Mouse (Mus musculus) left cerebral cortex, adult 11 months (tissue): ENCODE measurements around the gene Abcc10.

Source experiments
- DNase-seq: peaks from one replicate; pipeline ENCODE4 v3.0.0; 2022; ENCODE audit warnings: low spot score

The Abcc10 gene

DNA sequence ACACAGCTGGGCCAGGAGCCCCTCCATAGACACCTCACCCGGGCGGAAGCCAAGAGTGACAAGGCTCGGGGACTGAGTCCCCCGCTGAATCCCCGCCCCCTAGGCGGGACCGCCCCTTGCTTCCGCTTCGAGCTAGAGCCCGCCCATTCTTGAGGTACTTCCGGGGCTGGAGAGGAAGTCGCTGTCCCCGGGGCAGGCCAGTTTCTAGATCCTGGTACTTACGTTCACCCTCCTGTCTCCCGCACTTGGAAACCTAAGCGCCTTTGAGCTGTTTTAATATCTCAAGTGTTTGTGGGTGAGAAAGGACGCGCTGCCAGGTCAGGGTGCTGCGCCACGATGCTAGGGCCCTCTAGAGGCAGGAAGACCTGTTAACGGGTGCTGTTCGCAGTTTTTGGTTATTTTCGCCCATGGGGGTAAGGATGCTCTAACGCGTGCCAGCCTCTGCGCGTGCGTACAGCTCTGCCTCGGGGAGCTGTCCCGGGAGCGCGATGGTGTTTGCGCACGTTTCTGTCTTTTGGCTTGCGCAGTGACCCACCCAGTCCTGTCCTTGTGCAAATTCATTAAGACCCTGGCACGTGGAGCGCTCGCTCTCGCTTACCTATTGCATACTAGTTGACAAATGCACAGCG, at the start of gene Abcc10:
Gene Abcc10, minus strand, starts transcription at position 447 of the 629 bp plus-strand sequence.
- peak; percentile 89 for DNase-seq

- no peak for DNase-seq
Observed at GRCm38 (mm10) chr17:46371783-46372182, 43.6 kb upstream of the Abcc10 start.

DNA sequence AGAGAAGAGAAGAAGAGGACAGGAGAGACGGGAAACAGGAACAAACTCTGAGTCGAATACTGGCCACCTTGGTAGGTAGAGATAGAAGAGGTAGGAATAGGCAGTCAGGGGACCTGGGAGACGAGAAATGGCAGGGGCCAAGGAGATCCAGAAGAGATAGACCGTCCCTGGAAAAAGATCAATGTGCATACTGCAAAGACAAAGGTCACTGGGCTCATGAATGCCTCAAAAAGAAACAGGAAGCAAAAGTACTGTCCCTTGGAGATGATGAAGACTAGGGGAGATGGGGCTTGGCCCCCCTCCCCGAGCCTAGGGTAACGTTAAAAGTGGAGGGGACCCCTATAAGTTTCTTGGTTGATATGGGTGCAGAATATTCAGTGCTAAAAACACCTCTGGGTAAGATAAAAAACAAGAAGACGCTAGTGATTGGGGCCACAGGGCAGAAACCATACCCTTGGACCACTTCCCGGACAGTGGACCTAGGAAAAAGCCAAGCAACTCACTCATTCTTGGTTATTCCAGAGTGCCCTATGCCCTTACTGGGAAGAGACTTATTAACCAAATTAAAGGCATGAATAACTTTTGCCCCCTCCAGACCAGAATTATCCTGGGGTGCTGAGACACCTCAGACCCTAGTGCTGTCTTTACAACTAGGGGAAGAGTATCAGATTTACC, 23.0 kb upstream of the Abcc10 start:
- no peak for DNase-seq

- no peak for DNase-seq
Observed at GRCm38 (mm10) chr17:46341208-46341607, 13.1 kb upstream of the Abcc10 start.

DNA sequence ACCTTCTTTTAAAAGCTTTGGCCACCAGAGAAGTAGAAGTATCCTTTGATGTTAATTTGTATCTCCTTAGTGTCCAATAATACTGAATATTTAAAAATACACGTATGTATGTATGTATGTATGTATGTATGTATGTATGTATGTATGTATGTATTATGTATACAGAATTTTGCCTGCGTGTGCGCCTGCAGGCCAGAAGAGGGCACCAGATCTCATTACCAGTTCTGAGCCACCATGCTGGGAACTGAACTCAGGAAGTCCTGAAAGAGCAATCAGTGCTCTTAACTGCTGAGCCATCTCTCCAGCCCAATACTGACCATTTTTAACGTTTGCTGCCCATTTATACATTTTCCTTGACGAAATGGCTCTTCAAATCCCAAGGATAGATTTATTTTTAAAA, 8.3 kb upstream of the Abcc10 start:
- DNase-seq, result no peak

GRCm38 (mm10) chr17:46328723-46329122, 571 bp upstream of the Abcc10 start:
- no peak for DNase-seq

DNA sequence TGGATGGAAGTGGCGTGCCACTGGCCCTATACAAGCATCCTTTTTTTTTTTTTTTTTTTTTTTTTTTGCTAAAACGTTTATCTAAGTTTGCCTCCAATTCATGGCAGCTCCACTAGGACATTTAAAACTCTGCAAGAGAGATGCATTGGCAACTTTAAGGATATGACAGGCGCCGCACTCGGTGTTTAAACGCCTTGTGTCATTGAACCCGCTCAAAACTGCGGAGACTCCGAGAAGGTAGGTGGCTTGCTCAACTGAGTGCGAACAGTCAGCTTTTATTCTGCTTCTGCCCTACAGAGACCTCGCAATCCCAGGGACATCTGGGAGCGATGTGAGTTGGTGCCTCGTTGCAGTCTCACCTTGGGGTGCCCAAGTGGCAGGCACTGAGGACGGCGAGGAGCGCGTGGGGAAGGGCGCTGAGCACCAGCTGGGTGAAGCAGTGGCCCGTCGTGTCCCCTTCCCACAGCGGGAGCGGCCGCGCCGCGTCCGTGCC, 693 bp downstream of the Abcc10 start:
- DNase-seq, result no peak

DNA sequence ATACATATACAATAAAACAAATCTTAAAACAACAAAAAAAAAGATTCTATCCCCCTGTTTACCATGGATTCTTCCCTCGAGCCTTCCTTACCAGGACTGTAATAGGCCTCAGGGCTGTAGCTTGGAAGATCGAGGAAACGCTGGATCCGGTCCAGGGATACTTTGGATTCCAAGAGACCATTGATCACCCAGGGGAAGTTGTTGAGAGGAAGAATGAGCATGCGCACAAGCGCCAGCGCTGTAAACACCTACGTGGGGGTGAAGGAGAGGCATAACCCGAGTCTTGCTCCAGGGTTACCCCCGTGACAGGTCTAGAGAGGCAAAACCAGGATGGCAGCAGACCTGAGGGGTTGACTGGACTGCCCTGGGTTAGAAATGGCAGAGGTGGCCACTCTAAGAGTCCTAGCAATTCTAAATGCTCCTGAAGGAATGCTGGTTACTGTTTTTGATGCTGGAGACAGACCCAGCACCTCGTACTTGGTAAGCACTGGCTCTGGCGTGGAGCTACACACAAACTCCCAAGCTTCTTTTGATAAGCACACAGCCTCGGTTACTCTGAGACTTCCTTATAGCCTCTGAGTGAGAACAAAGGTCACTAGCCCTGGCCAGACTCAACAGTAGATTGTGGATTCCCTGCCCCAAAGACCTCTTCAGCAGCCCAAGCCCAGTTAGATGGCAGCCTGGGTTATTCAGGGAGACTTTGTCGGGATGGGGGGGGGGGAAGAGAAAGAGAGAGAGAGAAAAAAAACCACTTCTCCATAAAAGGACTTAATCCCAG, 5.9 kb downstream of the Abcc10 start:
- no peak for DNase-seq

DNA sequence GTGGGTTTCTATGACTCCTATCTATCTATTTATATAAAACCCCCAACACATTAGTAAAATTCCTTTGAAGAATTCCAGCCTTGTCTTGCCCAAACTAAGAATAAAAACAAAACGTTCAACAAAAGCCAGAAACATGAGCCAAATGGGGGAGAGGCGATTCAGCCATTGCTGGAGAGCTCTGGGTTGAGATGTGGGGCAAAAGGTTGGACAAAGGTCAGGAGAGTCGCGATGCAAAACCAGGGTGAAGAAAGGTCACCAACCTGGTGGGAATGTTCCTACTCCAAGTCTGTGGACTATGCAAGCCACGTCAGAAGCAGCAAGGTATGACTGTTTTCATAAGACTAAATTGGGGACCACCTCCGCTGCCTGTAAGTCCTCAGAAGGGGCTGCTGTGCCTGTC, 7.7 kb downstream of the Abcc10 start:
- DNase-seq, result no peak

DNA sequence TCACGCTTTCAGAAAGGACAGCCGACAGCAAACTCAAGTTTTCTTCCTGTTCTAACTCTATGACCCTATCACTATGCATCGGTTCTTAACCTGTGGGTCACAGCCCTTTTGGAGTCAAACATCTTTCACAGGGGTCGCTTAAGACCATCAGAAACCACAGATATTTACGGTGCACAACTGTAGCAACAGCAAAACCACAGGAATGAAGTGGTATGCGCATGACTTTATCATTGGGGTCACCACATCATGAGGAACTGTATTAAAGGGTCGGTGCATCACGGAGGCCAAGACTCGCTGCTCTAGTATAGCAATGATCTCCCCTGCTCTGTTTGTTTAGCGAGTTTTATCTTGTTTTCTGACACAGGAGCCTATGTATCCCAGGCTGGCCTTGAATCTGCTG, 12.3 kb downstream of the Abcc10 start:
- DNase-seq, result no peak

GRCm38 (mm10) chr17:46313135-46313715, 14.9 kb downstream of the Abcc10 start:
- DNase-seq, result no peak

DNA sequence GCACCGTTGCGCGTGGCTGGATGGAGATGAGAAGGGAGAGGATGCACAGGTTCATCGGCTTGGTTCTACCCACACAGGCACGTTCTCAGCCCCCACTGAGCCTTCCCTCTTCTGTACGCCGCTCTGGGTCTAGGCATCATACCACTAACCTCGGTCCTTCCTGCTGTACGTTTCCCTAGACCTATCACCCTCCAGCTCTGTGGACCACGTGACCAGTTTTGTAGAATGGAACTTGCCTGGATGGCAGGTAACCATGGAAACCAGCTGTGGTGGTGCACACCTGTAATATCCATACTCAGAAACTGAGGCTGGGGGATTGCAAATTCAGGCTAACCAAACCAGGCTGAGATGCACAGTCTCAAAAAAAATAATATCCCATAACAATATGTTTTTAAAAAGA, 17.6 kb downstream of the Abcc10 start:
- no peak for DNase-seq

- DNase-seq, result no peak
Observed at GRCm38 (mm10) chr17:46309835-46310234, 18.3 kb downstream of the Abcc10 start.

- DNase-seq, result no peak
Observed at GRCm38 (mm10) chr17:46306956-46307355, 21.2 kb downstream of the Abcc10 start.

DNA sequence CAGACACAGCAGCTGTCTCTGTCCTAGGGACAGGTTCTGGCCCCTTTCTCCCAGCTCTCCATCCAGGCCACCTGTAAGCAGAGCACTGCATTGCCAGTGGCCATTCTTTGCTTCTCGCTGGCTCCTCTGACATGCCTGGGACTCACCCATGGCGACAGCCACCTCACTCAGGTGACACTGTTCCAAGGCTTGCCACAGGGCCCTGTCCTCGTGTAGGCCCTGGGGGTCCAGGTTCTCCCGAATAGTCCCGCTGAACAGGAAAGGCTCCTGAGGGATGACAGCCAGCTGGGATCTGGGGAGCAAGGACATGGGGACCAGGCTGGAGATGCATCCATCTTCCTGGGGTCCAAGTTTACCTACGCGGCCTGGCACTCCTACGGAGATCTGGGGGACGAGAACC, 24.0 kb downstream of the Abcc10 start:
- DNase-seq, result no peak

- no peak for DNase-seq
Observed at GRCm38 (mm10) chr17:46301892-46302291, 26.3 kb downstream of the Abcc10 start.

DNA sequence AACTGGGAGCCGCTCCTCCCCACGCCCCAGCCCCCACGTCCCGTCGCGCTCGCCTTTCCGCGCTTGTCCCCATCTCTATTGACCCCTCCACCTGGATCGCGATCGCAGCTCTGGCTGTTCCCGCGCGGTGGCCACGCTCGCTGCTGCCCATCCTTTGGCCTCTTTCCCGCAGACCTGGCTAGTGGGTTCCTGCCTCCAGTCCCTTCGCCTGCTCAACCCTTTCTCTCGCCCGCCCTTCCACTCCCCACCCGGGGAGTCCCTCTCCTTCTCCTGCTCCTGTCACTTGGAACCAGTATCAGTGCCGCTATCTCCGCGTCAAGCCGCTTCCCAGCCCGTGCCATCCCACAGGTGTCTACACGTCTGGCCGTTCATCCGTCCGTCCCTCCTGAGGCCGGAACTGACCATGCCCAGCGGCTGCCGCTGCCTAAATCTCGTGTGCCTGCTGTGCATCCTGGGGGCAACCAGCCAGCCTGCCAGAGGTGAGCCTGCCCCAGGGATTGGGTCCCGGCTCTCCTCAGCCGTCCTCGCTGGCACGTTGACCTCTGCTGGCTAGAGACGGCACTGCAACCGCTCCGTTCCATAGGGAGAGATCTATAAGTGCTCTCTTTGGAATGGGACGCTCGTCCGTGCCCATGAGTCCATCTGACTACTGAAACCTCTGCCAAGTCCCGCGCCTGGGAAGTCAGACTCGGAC, 29.8 kb downstream of the Abcc10 start:
- peak; percentile 76 for DNase-seq

DNA sequence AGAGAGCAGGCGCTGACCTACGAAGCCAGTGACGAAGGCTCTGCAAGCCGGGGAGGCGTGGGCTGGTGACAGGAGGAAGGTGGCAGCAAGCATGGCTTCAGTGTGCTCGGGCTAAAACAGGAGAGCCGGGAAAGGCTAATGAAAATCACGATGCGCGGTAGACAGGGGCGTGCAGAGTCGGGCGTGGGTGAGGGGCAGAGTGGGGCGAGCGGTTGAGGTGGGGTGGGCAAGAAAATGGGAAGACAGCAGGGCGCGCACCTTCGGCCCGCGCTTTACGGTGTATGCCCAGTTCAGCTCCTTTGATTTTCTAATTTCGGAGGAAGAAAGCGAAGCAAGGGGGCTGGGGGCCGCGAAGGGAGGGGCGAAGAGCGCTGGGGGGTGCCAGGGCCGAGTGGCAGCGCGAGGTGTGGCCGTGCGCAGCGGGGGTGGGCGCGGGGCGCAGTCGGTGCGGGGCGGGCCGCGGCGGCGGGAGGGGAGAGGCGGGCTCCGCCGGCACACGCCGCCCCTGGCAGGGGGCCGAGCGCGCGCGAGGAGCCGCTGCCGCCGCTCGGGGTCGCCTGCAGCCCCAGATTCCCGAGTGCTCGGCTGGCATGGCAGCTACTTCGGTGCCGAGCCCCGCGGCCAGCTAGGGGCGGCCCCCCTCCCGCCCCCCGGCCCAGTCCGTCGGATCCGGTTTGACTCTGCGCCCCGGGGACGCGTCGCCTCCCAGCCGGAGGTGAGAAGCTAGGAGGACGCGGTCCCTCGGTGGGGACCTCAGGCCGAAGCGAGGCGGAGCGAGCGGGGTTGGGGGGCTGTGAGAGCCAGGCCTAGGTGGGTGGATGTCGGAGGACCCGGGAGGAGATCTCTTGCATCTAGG, 30.6 kb downstream of the Abcc10 start, which contains the start of gene Dlk2:
Gene Dlk2, plus strand, starts transcription at position 58 of the 856 bp plus-strand sequence.
- no peak for DNase-seq

GRCm38 (mm10) chr17:46297028-46297363, 31.2 kb downstream of the Abcc10 start:
- no peak for DNase-seq

DNA sequence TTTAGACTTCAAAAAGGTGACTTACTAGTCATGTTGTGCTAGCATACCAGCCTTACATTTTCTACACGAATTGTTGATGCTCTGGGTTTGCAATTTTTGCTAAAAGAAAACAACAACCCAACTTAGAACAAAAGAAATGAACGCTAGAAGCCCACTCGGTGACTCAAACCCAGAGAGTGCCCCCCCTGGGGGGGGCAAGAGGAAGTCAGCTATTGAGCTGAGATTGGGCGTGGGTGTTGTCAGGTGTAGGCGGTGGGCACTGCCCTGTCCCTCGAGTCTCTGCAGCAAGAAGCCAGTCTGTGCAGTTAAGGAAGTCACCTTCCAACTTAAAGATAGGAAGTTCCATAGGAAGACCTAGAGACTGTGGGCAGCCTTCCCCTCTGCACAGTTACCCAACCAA, 31.6 kb downstream of the Abcc10 start:
- no peak for DNase-seq

GRCm38 (mm10) chr17:46287678-46288095, 40.5 kb downstream of the Abcc10 start:
- no peak for DNase-seq
